Mouse (Mus musculus): ENCODE results near the gene Dnajc5.
A peak's percentile ranks its signal among the peaks of the same experiment; 100 is the strongest.

Dnajc5 gene

GRCm38 (mm10) chr2:181571941-181572670, 51.8 kb downstream of the Dnajc5 start:
- DNase-seq (ENCODE audit: extremely low read depth, low read depth, low spot score), result no peak

- no peak for DNase-seq (ENCODE audit: extremely low read depth, low read depth, low spot score)
These were observed 52.9 kb downstream of the Dnajc5 start for GRCm38 (mm10) chr2:181572921-181573920.

GRCm38 (mm10) chr2:181573961-181574360, 53.7 kb downstream of the Dnajc5 start:
- DNase-seq (ENCODE audit: extremely low read depth, low read depth, low spot score), result no peak

GRCm38 (mm10) chr2:181574921-181575545, 54.7 kb downstream of the Dnajc5 start:
- no peak for DNase-seq (ENCODE audit: extremely low read depth, low read depth, low spot score)

GRCm38 (mm10) chr2:181576613-181577012, 56.3 kb downstream of the Dnajc5 start:
- DNase-seq (ENCODE audit: extremely low read depth, low read depth, low spot score), result no peak

GRCm38 (mm10) chr2:181577126-181577525, 56.8 kb downstream of the Dnajc5 start:
- DNase-seq (ENCODE audit: extremely low read depth, low read depth, low spot score), result no peak

- no peak for DNase-seq (ENCODE audit: extremely low read depth, low read depth, low spot score)
These were observed 57.8 kb downstream of the Dnajc5 start for GRCm38 (mm10) chr2:181577981-181578581.

GRCm38 (mm10) chr2:181578790-181579618, 58.7 kb downstream of the Dnajc5 start:
- DNase-seq (ENCODE audit: extremely low read depth, low read depth, low spot score), result no peak

GRCm38 (mm10) chr2:181579681-181580080, 59.4 kb downstream of the Dnajc5 start:
- no peak for DNase-seq (ENCODE audit: extremely low read depth, low read depth, low spot score)

- no peak for DNase-seq (ENCODE audit: extremely low read depth, low read depth, low spot score)
These were observed 60.0 kb downstream of the Dnajc5 start for GRCm38 (mm10) chr2:181580131-181580772.

GRCm38 (mm10) chr2:181581016-181581401, 60.7 kb downstream of the Dnajc5 start:
- no peak for DNase-seq (ENCODE audit: extremely low read depth, low read depth, low spot score)

- peak; percentile 68 for DNase-seq (ENCODE audit: extremely low read depth, low read depth, low spot score)
These were observed 61.3 kb downstream of the Dnajc5 start for GRCm38 (mm10) chr2:181581402-181582120.

- DNase-seq (ENCODE audit: extremely low read depth, low read depth, low spot score), result no peak
These were observed 62.1 kb downstream of the Dnajc5 start for GRCm38 (mm10) chr2:181582358-181582757.

- DNase-seq (ENCODE audit: extremely low read depth, low read depth, low spot score), result no peak
These were observed 62.7 kb downstream of the Dnajc5 start for GRCm38 (mm10) chr2:181582939-181583338.

- no peak for DNase-seq (ENCODE audit: extremely low read depth, low read depth, low spot score)
These were observed 63.4 kb downstream of the Dnajc5 start for GRCm38 (mm10) chr2:181583460-181584257.

GRCm38 (mm10) chr2:181584411-181584942, 64.2 kb downstream of the Dnajc5 start, which contains the start of gene Uckl1:
Gene Uckl1 (minus strand): TSS chr2:181584892.
- DNase-seq (ENCODE audit: extremely low read depth, low read depth, low spot score), result no peak

- DNase-seq (ENCODE audit: extremely low read depth, low read depth, low spot score), result no peak
These were observed 65.2 kb downstream of the Dnajc5 start for GRCm38 (mm10) chr2:181585506-181585905.

GRCm38 (mm10) chr2:181586124-181586523, 65.8 kb downstream of the Dnajc5 start:
- no peak for DNase-seq (ENCODE audit: extremely low read depth, low read depth, low spot score)

Data from fat pad, adult 2 months (tissue).